Mouse (Mus musculus): ENCODE results near the gene Cct8. TPM values are rescaled to one million over a fixed set of nuclear protein-coding genes. Genes with fewer than 3 reads are reported as not detected.

The Cct8 gene
- 180 and 193 TPM in 2 replicates for polyA plus RNA-seq (2012; rRNA removed)

DNA sequence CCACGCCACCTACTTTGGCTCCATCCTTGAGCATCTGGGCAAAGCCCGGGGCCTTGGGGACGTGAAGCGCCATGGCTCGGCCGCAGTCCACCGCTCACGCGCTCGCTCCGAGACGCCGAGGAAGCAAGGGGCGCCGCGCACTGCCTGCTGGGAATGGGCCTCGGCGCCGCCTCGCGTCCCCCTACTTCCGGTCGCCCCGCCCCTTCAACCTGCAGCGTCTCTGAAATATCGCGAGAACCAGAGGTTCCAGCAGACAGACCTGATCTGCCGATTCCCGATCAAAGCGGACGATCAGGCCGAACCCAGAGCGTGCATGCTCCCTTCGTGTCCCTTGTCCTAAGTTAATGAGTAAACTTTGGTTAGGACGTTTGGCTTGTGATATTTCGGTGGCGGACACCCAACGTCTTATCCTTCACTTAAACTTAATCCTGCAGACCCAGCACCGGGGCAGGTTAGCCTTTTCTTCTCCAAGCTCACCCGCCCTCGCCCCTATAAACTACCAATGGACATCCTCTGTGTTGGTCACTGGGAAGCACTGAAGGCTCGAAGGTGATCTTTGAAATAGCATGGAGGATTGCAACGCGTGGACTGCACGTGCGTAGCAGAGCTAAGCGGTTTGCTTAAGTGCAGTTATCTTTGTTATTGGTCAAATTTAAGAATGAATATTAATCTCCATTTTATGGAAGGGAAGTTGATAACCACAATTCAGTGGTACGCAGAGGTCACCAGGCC, at the start of gene Cct8:
Cct8 (minus strand) TSS at position 158 of the 732 bp plus-strand sequence.
- DNase-seq (ENCODE audit: low read depth), result peak; percentile 99

DNA sequence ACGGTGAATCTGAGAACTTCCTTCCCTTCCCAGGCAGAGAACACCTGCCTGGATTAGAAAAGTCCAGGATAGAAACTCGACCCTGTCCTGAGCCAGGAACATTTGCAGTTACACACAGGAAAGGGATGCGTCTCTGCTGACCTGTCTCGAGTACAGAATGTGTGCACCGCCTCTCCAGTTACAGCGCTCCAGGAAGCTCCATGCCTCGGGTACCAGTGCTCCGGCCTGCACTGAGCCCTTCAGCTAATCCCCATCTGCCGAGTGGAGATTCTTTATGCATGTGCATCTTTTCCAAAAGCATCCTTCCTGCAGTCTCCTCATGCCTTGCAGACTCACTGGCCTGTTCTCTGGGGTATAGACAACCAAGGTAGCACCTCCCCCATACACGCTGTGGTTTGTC, 33.1 kb upstream of the Cct8 start:
- TF ChIP-seq POLR2A (IDR thresholded peaks at IDR 0.05; ENCODE audit: borderline replicate concordance, extremely low read depth, insufficient read depth, insufficient read length, poor library complexity, severe bottlenecking) (no peak), CTCF (IDR thresholded peaks at IDR 0.05; ENCODE audit: borderline replicate concordance, extremely low read depth, insufficient read depth, insufficient read length) (no peak)
- no peak for DNase-seq (ENCODE audit: low read depth)

More for the DNA sequence above, at the start of gene Cct8:
- TF ChIP-seq POLR2A (IDR thresholded peaks at IDR 0.05; ENCODE audit: borderline replicate concordance, extremely low read depth, insufficient read depth, insufficient read length, poor library complexity, severe bottlenecking) (peak; percentile 91), CTCF (IDR thresholded peaks at IDR 0.05; ENCODE audit: borderline replicate concordance, extremely low read depth, insufficient read depth, insufficient read length) (no peak)

DNA sequence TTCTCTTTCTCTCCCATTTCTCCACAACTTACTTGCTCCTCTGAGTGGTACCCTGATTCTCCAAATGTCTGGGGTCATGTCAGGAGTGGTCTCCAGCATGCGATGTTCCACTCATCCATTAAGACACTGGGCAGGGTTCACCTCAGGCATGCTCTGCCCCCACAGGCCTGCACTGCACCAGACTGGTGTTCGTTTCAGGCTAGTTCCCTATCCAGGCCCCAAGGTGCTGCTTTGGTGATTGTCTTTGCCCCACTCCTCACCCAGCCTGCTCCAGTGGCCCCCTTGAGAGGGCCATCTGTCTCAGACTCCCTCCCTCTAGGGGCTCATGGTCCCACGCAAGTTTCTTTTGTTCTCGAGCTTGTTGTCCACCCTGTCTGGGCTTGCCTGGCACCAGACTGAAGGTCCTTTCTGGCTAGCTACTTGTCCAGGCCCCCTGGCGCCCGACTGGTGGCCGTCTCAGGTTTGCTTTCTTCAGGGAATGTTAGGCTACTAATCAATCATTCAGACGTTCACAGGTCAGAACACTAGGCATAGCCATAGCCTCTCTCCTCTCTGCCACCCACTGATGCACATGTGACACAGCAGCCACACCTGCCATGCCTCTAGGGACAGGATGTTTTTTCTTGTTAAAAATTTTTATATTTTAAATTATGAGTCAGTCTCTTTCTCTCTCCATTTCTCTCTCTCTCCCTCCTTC, 32.0 kb upstream of the Cct8 start:
- no peak for DNase-seq (ENCODE audit: low read depth)
- TF ChIP-seq POLR2A (IDR thresholded peaks at IDR 0.05; ENCODE audit: borderline replicate concordance, extremely low read depth, insufficient read depth, insufficient read length, poor library complexity, severe bottlenecking), result no peak
- no peak for TF ChIP-seq CTCF (IDR thresholded peaks at IDR 0.05; ENCODE audit: borderline replicate concordance, extremely low read depth, insufficient read depth, insufficient read length)

DNA sequence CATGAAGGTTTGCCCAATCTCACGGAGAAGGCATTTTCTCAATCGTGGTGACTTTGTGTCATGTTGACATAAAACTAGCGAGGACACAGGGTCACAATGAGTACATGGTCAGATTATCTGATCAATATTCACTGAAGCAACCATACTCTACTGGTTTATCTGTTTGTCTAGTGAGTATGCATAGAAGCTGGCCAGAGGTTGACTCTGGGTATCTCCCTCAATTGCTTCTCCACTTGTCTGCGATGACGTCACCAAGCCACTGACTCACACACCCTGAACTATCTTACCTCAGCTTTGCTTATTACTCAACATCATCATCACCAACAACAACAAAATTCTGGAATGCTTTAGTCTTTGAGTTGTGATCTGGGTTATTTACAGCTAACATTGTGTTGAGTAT, 28.6 kb upstream of the Cct8 start:
- no peak for DNase-seq (ENCODE audit: low read depth)
- no peak for TF ChIP-seq CTCF (IDR thresholded peaks at IDR 0.05; ENCODE audit: borderline replicate concordance, extremely low read depth, insufficient read depth, insufficient read length)
- no peak for TF ChIP-seq POLR2A (IDR thresholded peaks at IDR 0.05; ENCODE audit: borderline replicate concordance, extremely low read depth, insufficient read depth, insufficient read length, poor library complexity, severe bottlenecking)

DNA sequence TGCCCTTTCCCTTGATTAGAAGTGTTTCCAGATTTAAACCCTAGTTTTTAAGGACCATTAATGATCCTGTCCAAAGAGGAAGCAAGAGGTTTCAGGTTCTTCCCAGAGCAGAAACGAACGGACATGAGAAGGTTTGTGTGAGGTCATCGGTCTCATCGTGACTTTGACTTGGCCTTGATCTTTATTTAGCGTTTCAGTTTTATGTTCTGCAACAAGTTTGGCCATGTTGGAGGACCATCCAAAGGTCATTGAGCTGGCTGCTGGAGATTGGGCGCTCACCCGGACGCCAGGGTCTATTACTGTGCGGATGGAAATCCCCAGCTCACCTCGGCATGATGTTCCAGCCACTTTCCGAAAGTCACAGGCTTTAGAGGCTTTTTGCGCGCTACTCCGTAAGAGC, 16.7 kb upstream of the Cct8 start:
- no peak for DNase-seq (ENCODE audit: low read depth)
- TF ChIP-seq CTCF (IDR thresholded peaks at IDR 0.05; ENCODE audit: borderline replicate concordance, extremely low read depth, insufficient read depth, insufficient read length) (no peak), POLR2A (IDR thresholded peaks at IDR 0.05; ENCODE audit: borderline replicate concordance, extremely low read depth, insufficient read depth, insufficient read length, poor library complexity, severe bottlenecking) (no peak)

DNA sequence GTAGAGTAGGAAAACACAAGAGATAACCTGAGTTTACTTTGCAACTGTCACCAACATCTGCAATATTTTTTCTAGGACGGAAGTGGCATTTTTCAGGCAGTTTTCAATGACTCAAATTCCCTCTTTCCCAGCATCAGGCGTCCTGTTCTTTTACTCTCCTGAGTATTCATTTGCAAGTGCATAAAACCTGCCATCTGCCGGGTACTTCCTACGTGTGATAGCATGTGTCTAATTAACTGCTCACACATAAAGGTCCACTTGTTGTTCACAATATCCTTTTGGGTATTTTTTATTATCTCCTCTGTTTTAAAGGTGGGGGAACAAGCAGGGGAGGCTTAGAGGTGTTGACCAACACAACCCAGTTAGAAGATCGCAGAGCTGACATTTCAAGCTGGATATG, 16.0 kb upstream of the Cct8 start:
- TF ChIP-seq CTCF (IDR thresholded peaks at IDR 0.05; ENCODE audit: borderline replicate concordance, extremely low read depth, insufficient read depth, insufficient read length), result no peak
- TF ChIP-seq POLR2A (IDR thresholded peaks at IDR 0.05; ENCODE audit: borderline replicate concordance, extremely low read depth, insufficient read depth, insufficient read length, poor library complexity, severe bottlenecking), result no peak

DNA sequence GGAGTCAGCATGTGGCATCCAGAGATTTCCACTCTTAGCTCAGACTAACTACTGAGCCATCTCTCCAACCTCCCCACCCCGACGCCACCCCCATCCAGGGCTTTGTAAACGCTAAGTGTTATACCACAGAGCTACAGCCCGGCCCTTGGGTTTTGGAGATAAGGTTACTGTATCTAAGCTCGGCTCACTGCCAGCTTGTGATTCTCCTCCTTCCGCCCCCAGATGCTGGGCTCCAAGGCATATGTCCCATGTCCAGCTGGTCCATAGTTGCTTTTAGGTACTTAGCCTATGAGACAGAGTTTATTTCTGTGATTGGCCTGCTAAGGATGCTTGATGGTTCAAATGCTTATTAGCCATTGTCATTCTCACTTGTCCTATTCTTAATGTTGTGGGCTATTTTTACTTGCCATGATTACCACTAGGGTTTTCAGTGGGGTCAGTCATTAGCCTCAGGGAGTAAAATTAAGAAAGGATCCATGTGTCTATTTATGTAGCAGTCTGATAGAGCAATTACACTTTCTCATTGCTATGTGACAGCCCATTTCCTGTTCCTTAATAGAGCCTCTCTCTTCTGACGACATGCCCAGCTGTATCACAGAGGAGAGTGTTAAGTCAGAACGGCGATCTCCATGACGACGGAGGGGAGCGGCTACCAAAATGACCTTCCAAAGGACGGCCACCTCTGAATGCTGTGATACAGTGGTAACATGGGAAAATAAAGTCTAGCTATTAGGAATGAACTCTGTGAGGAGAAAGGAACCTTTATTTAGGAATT, 5.8 kb upstream of the Cct8 start:
- peak; percentile 24 for DNase-seq (ENCODE audit: low read depth)
- TF ChIP-seq POLR2A (IDR thresholded peaks at IDR 0.05; ENCODE audit: borderline replicate concordance, extremely low read depth, insufficient read depth, insufficient read length, poor library complexity, severe bottlenecking) (no peak), CTCF (IDR thresholded peaks at IDR 0.05; ENCODE audit: borderline replicate concordance, extremely low read depth, insufficient read depth, insufficient read length) (no peak)

More for the DNA sequence above, 16.0 kb upstream of the Cct8 start:
- DNase-seq (ENCODE audit: low read depth), result peak; percentile 74

DNA sequence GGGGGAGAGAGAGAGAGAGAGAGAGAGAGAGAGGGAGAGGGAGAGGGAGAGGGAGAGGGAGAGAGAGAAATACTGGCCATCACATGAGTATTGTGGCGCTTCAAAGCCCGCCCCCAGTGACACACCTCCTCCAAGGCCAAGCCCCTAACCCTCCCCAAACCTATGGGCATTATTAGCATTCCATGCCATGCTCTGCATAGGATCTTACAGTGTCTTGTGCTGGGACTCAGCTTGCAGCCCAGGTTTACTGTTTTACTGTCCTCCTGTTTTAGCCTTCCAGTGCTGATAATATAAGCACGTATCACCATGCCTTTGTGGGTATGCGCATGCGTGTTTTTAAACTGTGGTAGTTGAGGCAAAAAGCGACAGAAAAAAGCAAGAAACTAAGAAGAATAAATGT, 3.9 kb upstream of the Cct8 start:
- TF ChIP-seq CTCF (IDR thresholded peaks at IDR 0.05; ENCODE audit: borderline replicate concordance, extremely low read depth, insufficient read depth, insufficient read length) (no peak), POLR2A (IDR thresholded peaks at IDR 0.05; ENCODE audit: borderline replicate concordance, extremely low read depth, insufficient read depth, insufficient read length, poor library complexity, severe bottlenecking) (no peak)

DNA sequence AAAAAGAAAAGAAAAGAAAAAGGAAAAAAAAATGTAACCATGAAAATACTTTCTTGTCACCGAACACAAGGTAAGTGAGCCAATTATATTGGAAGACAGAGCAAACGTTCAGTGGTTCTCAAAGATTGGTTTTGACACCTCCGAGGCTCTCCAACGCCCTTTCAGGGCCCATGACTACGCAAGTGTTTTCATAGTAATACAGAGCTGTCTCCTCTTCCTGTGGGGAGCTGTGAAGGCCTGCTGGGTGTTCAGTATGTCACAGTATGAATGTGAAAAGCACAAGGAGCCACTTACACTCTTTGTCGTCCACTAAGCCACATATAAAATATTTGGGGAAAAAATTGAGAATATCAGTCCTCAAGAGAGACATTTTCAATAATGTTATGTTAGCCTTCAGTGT, 1.5 kb upstream of the Cct8 start:
- no peak for DNase-seq (ENCODE audit: low read depth)
- TF ChIP-seq CTCF (IDR thresholded peaks at IDR 0.05; ENCODE audit: borderline replicate concordance, extremely low read depth, insufficient read depth, insufficient read length) (no peak), POLR2A (IDR thresholded peaks at IDR 0.05; ENCODE audit: borderline replicate concordance, extremely low read depth, insufficient read depth, insufficient read length, poor library complexity, severe bottlenecking) (no peak)

More for the DNA sequence above, 3.9 kb upstream of the Cct8 start:
- DNase-seq (ENCODE audit: low read depth), result peak; percentile 9

DNA sequence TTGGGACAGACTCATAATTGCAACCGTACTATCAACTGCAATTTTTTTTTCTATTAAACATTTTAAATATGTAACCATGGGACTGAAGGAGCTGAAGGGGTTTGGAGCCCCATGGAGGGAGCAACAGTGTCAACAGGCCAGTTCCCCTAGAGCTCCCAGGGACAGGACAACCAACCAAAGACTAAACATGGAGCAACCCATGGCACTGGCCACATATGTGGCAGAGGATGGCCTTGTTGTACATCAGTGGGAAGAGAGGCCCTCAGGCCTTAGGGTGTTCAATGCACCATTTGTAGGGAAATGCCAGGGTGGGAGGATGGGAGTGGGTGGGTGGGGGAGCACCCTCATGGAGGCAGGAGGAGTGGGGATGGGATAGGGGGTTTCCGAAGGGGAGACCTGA, 1.1 kb upstream of the Cct8 start:
- DNase-seq (ENCODE audit: low read depth), result no peak
- TF ChIP-seq CTCF (IDR thresholded peaks at IDR 0.05; ENCODE audit: borderline replicate concordance, extremely low read depth, insufficient read depth, insufficient read length) (no peak), POLR2A (IDR thresholded peaks at IDR 0.05; ENCODE audit: borderline replicate concordance, extremely low read depth, insufficient read depth, insufficient read length, poor library complexity, severe bottlenecking) (no peak)

Data from brain, embryonic 14.5 days (tissue).